Mouse (Mus musculus): ENCODE measurements around the gene Gm44965. TPM values are rescaled to one million over a fixed set of nuclear protein-coding genes. Genes with fewer than 3 reads are reported as not detected.

Gm44965 gene
- polyA plus RNA-seq, 1 experiment from 2014 or later, result not detected

- H3K27me3 ChIP-seq (ENCODE audit: low read depth, poor library complexity, severe bottlenecking), result no peaks in the 10 kb centered on the region
- H3K4me1 ChIP-seq, result peaks cover 21% of the 10 kb centered on the region
- H3K36me3 ChIP-seq, result peaks cover 42% of the 10 kb centered on the region
- no peak for DNase-seq (ENCODE audit: low spot score)
- H3K4me3 ChIP-seq, result no peak overlapping the region
- WGBS, result 92% methylated on average over 21 of the region's 21 CpGs
- H3K9me3 ChIP-seq (replicated peaks), result no peaks in the 10 kb centered on the region
- peak overlapping the region; percentile 15; the same call in 1 of the 2 replicates for H3K27ac ChIP-seq
These were observed 25.4 kb upstream of the Gm44965 start for GRCm38 (mm10) chr6:48568036-48568984.

DNA sequence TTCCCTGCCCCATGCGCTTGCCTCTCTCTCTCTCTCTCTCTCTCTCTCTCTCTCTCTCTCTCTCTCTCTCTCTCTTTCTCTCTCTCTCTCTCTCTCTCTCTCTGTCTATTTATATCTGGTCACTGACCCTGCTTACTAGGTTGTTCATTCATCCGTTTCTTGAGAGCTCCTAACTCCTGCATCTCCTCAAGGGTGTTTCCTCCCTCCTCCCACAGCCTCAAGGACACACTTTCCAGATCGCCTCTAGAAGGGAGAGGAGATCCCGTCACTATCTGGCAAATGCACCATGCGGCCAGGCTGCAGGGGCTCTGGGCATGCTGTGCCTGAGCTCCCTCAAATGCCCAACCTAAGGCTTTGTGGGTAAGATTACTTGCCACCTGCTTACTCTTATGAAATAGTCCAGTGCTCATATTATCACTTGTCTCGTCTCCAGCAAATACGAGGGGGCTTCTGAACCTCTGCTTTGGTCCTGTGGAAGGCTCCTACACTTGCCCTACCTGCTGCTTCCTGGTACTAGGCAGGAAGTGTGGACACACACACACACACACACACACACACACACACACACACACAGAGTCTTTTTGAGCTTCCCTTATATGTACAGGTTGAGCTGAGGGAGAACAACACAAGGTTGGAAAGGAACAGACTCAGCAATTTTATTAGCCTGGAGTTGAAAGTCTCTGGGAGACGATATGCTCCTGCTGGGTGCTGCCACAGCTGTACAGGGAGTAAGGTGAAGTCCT is 24.5 kb upstream of the Gm44965 start:
- peaks cover 38% of the 10 kb centered on the region for H3K36me3 ChIP-seq
- H3K9me3 ChIP-seq (replicated peaks), result no peaks in the 10 kb centered on the region
- H3K27ac ChIP-seq, result 0 out of 2 replicates have a peak overlapping the region, but pooled peaks have one; percentile 15
- no peak overlapping the region for H3K4me3 ChIP-seq
- WGBS, result 90% methylated on average over 8 of the region's 8 CpGs
- DNase-seq (ENCODE audit: low spot score), result no peak
- H3K4me1 ChIP-seq, result peaks cover 27% of the 10 kb centered on the region
- H3K27me3 ChIP-seq (ENCODE audit: low read depth, poor library complexity, severe bottlenecking), result no peaks in the 10 kb centered on the region

GRCm38 (mm10) chr6:48572014-48572413 is 21.7 kb upstream of the Gm44965 start:
- Histone ChIP-seq H3K27me3 (ENCODE audit: low read depth, poor library complexity, severe bottlenecking) (no peaks in the 10 kb centered on the region), H3K4me3 (no peak overlapping the region), H3K36me3 (peaks cover 24% of the 10 kb centered on the region), H3K27ac (peak overlapping the region; percentile 78), H3K9me3 (replicated peaks) (no peaks in the 10 kb centered on the region), H3K4me1 (peaks cover 27% of the 10 kb centered on the region)
- WGBS, result 88% methylated on average over 5 of the region's 5 CpGs
- no peak for DNase-seq (ENCODE audit: low spot score)

- peak within 1 kb of the TSS; percentile 78 for H3K27ac ChIP-seq
- WGBS, result 20% methylated on average over 6 of the region's 6 CpGs
These were observed 21.1 kb upstream of the Gm44965 start, which contains the start of gene Rarres2 for GRCm38 (mm10) chr6:48572572-48573061. Gene Rarres2, minus strand, starts transcription at chr6:48572789.

GRCm38 (mm10) chr6:48573280-48573679 is 20.5 kb upstream of the Gm44965 start:
- no peaks in the 10 kb centered on the region for H3K27me3 ChIP-seq (ENCODE audit: low read depth, poor library complexity, severe bottlenecking)
- peaks cover 27% of the 10 kb centered on the region for H3K4me1 ChIP-seq
- DNase-seq (ENCODE audit: low spot score), result peak; percentile 76
- WGBS, result 12% methylated on average over 10 of the region's 10 CpGs
- H3K9me3 ChIP-seq (replicated peaks), result no peaks in the 10 kb centered on the region
- peaks cover 20% of the 10 kb centered on the region for H3K36me3 ChIP-seq
- no peak overlapping the region for H3K4me3 ChIP-seq
- peak overlapping the region; percentile 78 for H3K27ac ChIP-seq

More at GRCm38 (mm10) chr6:48572572-48573061, 21.1 kb upstream of the Gm44965 start, which contains the start of gene Rarres2:
- no peak within 1 kb of the TSS for H3K4me3 ChIP-seq
- no peaks in the 10 kb centered on the region for H3K9me3 ChIP-seq (replicated peaks)
- H3K4me1 ChIP-seq, result peaks cover 27% of the 10 kb centered on the region
- peak; percentile 55 for DNase-seq (ENCODE audit: low spot score)
- H3K27me3 ChIP-seq (ENCODE audit: low read depth, poor library complexity, severe bottlenecking), result no peaks in the 10 kb centered on the region
- H3K36me3 ChIP-seq, result peaks cover 24% of the 10 kb centered on the region

DNA sequence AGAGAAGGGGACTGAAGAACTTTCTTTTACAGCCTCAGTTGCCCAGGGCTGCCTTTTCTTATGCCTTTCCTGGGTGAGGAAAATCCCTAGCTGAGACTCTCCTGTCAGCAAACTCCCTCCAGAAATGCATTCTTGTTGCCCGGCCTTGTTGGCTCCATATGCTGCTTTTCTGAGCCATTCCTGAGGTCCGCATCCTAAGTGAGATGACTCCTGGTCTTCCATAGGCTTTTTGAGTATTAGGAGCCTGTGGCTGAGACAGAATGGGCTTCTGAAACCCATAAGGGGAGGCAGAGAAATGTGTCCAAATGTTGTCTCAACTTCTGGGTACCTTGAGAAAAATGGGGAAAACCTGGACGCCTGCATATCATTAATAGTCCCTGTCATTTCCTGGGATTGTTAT is 19.8 kb upstream of the Gm44965 start:
- no peak overlapping the region for H3K4me3 ChIP-seq
- peak overlapping the region; percentile 64; the same call in 1 of the 2 replicates for H3K27ac ChIP-seq
- H3K9me3 ChIP-seq (replicated peaks), result no peaks in the 10 kb centered on the region
- H3K27me3 ChIP-seq (ENCODE audit: low read depth, poor library complexity, severe bottlenecking), result no peaks in the 10 kb centered on the region
- H3K4me1 ChIP-seq, result peaks cover 22% of the 10 kb centered on the region
- 55% methylated on average over 3 of the region's 3 CpGs for WGBS
- H3K36me3 ChIP-seq, result peaks cover 14% of the 10 kb centered on the region
- no peak for DNase-seq (ENCODE audit: low spot score)

DNA sequence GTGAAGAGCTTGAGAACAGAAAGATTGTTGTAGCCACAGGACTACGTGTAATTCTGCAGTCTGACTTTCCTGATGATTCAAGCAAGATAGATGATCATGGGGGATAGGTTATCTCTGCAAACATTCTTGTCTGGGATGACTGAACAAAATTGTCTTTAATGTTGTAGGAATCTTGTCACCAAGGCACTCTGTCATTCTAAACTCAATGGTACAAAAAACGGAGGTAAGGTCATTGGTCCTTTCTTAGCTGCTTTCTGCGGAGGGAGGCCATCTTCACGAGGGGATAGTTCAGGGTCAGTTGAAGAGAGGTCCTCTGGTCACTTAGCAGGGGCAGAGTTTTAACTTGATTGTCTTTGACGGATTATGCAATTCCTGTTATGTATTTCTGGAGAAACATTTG is 15.0 kb upstream of the Gm44965 start:
- Histone ChIP-seq H3K4me3 (no peak overlapping the region), H3K4me1 (peaks cover 10% of the 10 kb centered on the region), H3K36me3 (no peaks in the 10 kb centered on the region), H3K27ac (no peak overlapping the region), H3K9me3 (replicated peaks) (no peaks in the 10 kb centered on the region), H3K27me3 (ENCODE audit: low read depth, poor library complexity, severe bottlenecking) (no peaks in the 10 kb centered on the region)
- 52% methylated on average over 5 of the region's 5 CpGs for WGBS
- DNase-seq (ENCODE audit: low spot score), result no peak

DNA sequence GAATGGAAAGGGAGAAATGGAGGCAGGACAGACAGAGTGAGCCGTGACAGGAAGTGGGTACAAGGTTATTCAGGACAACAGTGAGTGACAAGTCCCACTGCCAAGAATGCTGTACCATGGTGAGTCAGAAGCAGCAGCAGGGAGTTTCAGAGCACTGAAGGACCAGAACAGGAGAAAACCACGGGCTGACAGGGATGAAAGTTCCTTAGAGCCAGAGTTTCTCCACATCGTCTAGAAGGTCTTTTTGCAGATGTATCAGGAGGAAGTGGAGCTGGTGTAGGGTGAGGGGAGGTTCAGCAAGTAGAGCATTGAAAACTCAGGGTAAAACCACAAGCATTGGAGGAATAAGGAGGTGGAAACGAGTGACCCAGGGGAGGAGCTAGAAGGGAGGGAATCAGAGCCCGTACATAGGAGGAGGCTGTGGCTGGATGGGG is 14.5 kb upstream of the Gm44965 start:
- no peak overlapping the region for H3K27ac ChIP-seq

DNA sequence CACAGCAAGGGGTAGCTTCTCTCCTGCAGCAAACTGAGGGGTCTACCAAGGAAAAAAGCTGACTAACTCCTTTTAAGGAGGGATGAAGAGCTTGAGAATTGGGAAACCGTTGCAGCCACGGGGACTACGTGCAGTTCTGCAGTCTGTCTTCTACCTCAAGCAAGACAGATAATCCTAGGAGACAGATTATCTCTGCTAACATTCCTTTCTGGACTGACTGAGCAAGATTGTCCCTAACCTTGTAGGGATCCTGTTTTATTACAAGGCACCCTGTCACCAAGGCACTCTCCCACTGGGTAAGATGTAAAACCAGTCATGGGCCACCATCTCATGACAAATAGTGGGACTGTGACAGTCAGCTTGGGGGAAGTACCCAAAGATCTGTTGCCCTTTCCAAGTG is 12.5 kb upstream of the Gm44965 start:
- no peak overlapping the region for H3K4me3 ChIP-seq
- peaks cover 6% of the 10 kb centered on the region; the same call in 1 of the 2 replicates for H3K4me1 ChIP-seq
- H3K9me3 ChIP-seq (replicated peaks), result no peaks in the 10 kb centered on the region
- no peak for DNase-seq (ENCODE audit: low spot score)
- 66% methylated on average over 3 of the region's 3 CpGs for WGBS
- no peak overlapping the region for H3K27ac ChIP-seq
- H3K27me3 ChIP-seq (ENCODE audit: low read depth, poor library complexity, severe bottlenecking), result no peaks in the 10 kb centered on the region
- no peaks in the 10 kb centered on the region for H3K36me3 ChIP-seq

More for the DNA sequence above, 14.5 kb upstream of the Gm44965 start:
- peaks cover 6% of the 10 kb centered on the region; the same call in 1 of the 2 replicates for H3K4me1 ChIP-seq
- H3K36me3 ChIP-seq, result no peaks in the 10 kb centered on the region
- WGBS, result 36% methylated on average over 5 of the region's 5 CpGs
- no peaks in the 10 kb centered on the region for H3K9me3 ChIP-seq (replicated peaks)
- DNase-seq (ENCODE audit: low spot score), result no peak
- no peaks in the 10 kb centered on the region for H3K27me3 ChIP-seq (ENCODE audit: low read depth, poor library complexity, severe bottlenecking)
- H3K4me3 ChIP-seq, result no peak overlapping the region

- H3K36me3 ChIP-seq, result no peaks in the 10 kb centered on the region
- H3K4me1 ChIP-seq, result peaks cover 6% of the 10 kb centered on the region; the same call in 1 of the 2 replicates
- H3K4me3 ChIP-seq, result no peak overlapping the region
- WGBS, result 83% methylated on average over 3 of the region's 3 CpGs
- DNase-seq (ENCODE audit: low spot score), result no peak
- no peak overlapping the region for H3K27ac ChIP-seq
- H3K27me3 ChIP-seq (ENCODE audit: low read depth, poor library complexity, severe bottlenecking), result no peaks in the 10 kb centered on the region
- H3K9me3 ChIP-seq (replicated peaks), result no peaks in the 10 kb centered on the region
These were observed 11.7 kb upstream of the Gm44965 start for GRCm38 (mm10) chr6:48582037-48582436.

GRCm38 (mm10) chr6:48589194-48589750 is 4.5 kb upstream of the Gm44965 start, which contains the start of gene Gm45021:
Gene Gm45021, plus strand, starts transcription at chr6:48589610.
- H3K4me3 ChIP-seq, result no peak within 1 kb of the TSS

DNA sequence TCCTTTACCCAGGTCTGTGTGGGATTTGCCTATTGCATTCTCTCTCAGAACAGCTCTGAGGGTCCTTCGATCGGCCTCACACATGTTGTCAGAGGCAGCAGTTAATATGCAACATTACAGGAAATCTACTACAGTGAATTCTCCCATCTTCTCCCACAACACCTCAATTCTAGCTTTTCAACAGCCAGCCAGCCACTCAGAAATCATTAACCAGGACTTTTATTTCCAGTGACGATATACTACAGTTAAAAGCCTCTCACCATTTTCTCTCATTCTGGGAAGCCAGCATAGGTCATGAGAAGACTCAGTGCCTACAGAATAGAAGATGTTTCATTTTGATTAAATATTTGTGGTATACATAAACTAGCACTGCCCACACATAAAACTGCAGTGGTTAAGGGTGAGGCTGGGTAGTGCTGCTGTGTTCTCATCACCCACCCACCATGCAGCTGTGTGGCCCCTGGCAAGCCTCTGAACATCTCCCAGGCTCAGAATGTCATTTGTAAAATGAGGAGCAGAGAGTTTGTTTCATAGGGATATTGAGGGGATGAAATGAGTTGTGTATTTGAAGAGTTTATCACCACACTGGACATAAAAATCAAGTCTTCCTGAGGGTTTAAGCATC is 2.4 kb upstream of the Gm44965 start:
- no peaks in the 10 kb centered on the region for H3K27me3 ChIP-seq (ENCODE audit: low read depth, poor library complexity, severe bottlenecking)
- DNase-seq (ENCODE audit: low spot score), result no peak
- 91% methylated on average over 3 of the region's 3 CpGs for WGBS
- no peak overlapping the region for H3K4me3 ChIP-seq
- H3K4me1 ChIP-seq, result peaks cover 32% of the 10 kb centered on the region
- H3K36me3 ChIP-seq, result peaks cover 15% of the 10 kb centered on the region
- no peak overlapping the region for H3K27ac ChIP-seq
- H3K9me3 ChIP-seq (replicated peaks), result peaks cover 5% of the 10 kb centered on the region

More at GRCm38 (mm10) chr6:48589194-48589750, 4.5 kb upstream of the Gm44965 start, which contains the start of gene Gm45021:
- no peak for DNase-seq (ENCODE audit: low spot score)
- no peaks in the 10 kb centered on the region for H3K36me3 ChIP-seq
- no peaks in the 10 kb centered on the region for H3K9me3 ChIP-seq (replicated peaks)
- 53% methylated on average over 6 of the region's 6 CpGs for WGBS
- peaks cover 19% of the 10 kb centered on the region for H3K4me1 ChIP-seq
- no peaks in the 10 kb centered on the region for H3K27me3 ChIP-seq (ENCODE audit: low read depth, poor library complexity, severe bottlenecking)
- no peak within 1 kb of the TSS for H3K27ac ChIP-seq
